Mouse (Mus musculus) adrenal gland, postnatal 25 days (tissue): Measurements from ENCODE around the gene Hoxd4. TPM values are rescaled to one million over a fixed set of nuclear protein-coding genes. Genes with fewer than 3 reads are reported as not detected.

Source experiments
- microRNA-seq, 2 experiments: library from miRNA; unstranded; fragments of <30 nt; microRNA quantifications; one replicate each; pipeline ENCODE4 v1.2.0; 2021
- total RNA-seq: library from RNA; stranded (reverse); gene quantifications from 2 replicates; pipeline ENCODE4 v1.2.3, GENCODE M21; 2021

Hoxd4 gene
- total RNA-seq, 1 experiment from 2014 or later = 34.1 TPM

Small RNAs within 50 kb of the gene (microRNA-seq; reads per million reads assigned to microRNA genes)
- gene Gm44463 = 0 reads per million in 2 experiments
- gene Mir10b = 17,029 to 30,739 reads per million in 2 experiments

Other genes starting within 250 kb of the Hoxd4 start
- gene Lnpk, start 132.5 kb upstream of the Hoxd4 start, total RNA-seq = 14.5 and 16.3 TPM in 2 replicates
- not detected in 2 replicates for gene Evx2, start 52.4 kb upstream of the Hoxd4 start, total RNA-seq
- not detected in 2 replicates for gene Hoxd13, start 43.6 kb upstream of the Hoxd4 start, total RNA-seq
- not detected in 2 replicates for gene Hoxd12, start 36.9 kb upstream of the Hoxd4 start, total RNA-seq
- gene Hoxd11, start 32.4 kb upstream of the Hoxd4 start, total RNA-seq = not detected in 2 replicates
- not detected in 2 replicates for gene Hoxd10, start 20.0 kb upstream of the Hoxd4 start, total RNA-seq
- gene Hoxd9, start 14.2 kb upstream of the Hoxd4 start, total RNA-seq = 3.7 and 5.2 TPM in 2 replicates
- 27.2 and 33.9 TPM in 2 replicates for gene Hoxd8, start 7.3 kb upstream of the Hoxd4 start, total RNA-seq
- gene Hoxd3, start within 50 bp of the Hoxd4 start, total RNA-seq = 0.73 and 2.6 TPM in 2 replicates
- gene Gm28230, start 14.8 kb downstream of the Hoxd4 start, total RNA-seq = 3.3 and 3.6 TPM in 2 replicates
- not detected in 2 replicates for gene Hoxd1, start 51.1 kb downstream of the Hoxd4 start, total RNA-seq
- 70.1 and 97.0 TPM in 2 replicates for gene Mtx2, start 113.9 kb downstream of the Hoxd4 start, total RNA-seq